Mouse (Mus musculus) thymus, postnatal 36 days (tissue): Measurements from ENCODE around the gene Pdss2.

Experiments
- DNase-seq, 2 experiments: peaks; one replicate each; pipeline ENCODE4 v3.0.0; 2022; ENCODE audit warnings: mixed read lengths in 2 of 2

Pdss2 gene

DNA sequence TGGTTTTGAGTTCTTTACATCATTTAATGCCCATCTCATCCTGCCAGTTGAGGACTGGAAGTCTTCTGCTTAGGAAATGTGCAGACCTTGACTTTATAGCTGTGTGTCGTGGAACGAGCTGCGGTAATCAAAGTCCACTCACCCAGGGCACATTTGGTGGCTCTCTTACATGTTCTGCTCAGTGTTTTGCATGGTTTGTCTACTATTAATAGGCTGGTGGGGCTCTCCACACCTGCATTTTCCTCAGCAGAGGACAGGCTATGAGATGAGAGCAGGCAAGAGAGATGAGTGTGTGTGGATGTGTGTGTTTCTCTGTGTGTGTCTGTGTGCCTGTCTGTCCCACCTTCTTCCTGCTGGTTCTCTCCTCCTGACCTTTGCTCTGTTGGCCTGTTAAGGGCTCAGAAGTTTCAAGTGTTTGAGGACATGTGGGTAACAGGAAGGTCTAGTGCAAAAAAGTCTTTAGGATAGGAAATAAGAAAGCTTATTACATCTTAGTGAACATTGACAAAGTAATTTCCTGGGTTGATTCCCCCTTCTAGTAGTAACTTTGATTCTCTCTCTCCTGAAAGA is 266.2 kb downstream of the Pdss2 start:
- DNase-seq = no peak

DNA sequence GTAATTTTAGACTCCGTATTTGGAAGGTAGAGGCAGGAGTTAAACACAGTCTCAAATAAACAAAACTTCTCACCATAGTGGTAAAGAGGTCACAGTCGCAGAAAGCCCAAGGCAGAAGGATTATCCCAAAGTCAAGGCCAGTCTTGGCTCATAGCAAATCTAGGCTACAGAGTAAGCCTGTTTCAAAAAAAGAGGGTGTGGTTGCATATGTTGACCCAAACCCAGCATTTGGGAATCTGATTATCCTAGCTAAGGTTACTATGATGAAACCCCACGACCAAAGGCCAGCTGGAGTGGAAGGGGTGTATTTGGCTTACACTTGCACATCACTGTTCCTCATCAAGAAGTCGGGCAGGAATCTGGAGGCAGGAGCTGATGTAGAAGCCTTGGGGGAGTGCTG is 267.0 kb downstream of the Pdss2 start:
- DNase-seq = no peak

DNA sequence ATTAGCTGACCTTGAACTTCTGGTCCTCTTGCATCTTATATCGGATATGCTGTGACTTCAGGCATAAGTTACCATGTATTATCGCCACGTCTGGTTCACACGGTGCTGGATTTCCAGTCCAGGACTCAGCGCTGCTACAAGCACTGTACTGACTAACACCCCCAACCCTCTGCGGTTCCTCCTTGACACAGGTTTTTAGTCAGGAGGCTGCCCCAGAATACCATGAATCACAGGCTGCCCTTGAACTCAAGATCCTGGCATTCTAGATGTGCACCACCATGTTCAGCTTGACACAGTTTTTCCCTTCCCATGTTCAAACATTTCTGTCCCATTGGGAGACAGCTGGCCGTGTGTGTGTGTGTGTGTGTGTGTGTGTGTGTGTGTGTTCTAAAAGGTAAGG is 267.9 kb downstream of the Pdss2 start:
- DNase-seq = no peak

DNA sequence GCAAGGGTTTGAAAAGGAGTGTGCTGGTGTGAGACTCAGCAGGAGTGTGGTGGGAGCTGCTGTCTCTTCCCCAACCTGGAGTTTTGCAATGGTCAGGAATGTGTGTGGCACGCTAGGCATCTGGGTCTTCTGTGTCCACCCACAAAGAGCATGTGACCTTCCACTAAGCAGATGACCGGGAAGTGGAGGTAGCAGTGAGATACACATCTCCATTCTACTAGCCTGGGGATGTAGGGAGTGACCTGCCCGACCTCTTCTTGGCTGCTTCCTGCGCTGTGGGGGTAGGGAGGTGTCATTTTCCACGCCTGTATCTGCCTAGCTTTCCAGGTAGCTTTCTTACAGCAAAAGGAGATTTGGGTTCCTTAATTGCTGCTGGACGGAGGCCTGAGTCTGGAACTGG is 268.3 kb downstream of the Pdss2 start:
- no peak for DNase-seq

DNA sequence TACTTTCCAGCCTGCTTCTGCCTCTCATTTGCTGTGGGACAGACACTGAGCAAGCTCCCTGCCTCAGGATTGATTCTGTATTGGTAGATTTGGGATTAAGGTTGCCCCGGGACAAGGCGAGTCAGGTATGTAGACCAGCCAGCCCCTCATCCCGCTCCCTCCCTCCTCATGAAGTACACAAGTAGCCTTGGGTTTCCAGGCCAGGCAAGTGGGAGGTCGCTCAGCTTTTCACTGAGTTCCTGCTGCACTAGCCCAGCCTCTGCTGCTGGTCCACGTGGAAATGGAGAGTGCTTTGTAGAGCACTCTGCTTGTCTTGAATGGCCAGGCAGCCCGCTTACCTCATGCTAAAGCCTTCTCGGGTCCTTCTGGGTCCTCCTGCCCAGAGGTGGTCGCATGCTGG is 268.7 kb downstream of the Pdss2 start:
- DNase-seq = no peak

DNA sequence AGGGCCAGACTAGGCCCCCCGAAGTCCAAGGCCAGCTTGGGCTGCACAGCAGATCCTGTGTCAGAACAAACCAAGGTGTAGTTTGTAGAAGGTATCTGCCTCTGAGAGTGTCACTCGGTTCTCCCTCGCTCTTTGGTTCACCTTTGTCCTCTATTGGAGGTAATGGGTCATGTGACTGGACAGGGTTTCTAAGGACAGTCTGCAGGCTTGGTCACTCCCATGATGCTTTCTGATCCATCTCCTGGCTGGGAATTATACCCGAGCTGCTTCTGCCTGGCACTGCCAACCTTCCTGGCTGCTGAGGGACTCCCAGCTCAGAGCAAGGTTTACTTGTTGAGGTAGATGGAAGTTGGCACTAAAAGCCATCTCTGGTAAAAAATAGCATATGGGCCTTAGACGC is 269.6 kb downstream of the Pdss2 start:
- DNase-seq = no peak

DNA sequence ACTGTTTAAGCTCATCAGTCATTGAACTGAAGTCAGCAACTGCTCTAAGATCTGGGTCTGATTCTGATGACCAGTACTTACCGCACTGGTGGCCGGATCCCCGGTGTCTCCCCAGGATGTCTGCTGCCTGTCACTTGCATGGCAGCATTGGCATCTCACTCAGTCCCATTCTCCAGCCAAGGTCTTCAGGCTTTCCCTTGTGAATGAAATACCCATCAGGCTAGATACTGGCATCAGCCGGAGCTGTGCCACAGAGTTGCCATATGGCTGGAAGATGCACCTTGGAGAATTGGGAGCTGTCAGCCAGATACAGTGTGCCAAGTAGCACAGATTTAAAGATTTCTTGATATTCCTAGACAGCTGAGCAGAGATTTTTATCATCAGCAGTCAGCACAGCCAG is 281.3 kb downstream of the Pdss2 start:
- no peak for DNase-seq

DNA sequence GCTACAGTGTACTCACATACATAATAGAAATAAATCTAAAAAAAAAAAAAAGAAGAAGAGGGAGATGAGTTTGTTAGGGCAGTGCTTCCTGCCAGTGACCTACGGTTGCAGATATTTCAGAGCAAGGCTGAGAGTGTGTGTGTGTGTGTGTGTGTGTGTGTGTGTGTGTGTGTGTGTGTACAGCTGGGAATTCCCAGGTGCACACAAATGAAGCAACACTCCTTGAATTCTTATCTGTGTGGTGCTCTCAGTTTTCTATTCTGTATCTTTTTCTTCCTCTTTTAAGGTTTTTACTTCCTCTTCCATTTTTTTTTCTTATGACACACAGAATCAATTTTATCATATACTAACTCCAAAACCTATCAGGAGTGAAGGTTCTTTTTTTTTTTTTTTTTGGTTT is 283.0 kb downstream of the Pdss2 start:
- no peak for DNase-seq

DNA sequence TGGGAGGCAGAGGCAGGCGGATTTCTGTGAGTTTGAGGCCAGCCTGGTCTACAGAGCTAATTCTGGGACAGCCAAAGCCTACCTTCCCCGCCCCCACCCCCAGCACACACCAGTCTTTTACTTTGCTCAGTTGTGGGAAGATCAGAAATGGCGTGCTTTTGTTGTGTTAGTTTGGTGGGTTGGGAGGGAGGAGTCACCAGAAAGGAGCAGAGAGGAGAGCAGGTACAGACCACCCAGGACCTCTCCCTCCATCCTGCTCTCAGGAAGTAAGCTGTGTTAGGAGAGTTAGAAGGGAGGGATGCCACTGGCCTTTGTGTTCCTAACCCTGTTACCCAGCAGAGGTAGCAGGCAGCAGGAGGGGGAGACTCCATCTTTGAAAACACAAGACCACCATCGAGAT is 285.8 kb downstream of the Pdss2 start:
- DNase-seq = no peak

DNA sequence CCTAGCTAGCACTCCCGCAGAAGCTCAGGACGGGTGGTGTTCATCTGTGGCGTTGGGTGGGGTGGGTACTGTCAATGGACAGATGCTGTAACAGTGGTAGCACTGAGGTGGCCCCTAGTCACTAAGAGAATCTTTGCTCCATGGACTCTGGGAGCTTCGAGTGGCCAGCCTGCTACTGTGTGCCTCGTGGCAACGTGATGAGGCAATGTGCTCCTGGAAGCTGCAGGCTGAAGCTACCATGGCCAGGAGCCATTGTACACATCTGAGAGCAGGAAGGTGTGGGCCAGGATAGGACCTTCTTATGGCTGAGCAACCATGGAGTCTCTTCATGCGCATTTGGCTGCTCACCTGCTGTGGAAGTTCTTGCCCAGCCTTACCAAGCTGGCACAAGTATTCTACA is 287.9 kb downstream of the Pdss2 start:
- DNase-seq = no peak

DNA sequence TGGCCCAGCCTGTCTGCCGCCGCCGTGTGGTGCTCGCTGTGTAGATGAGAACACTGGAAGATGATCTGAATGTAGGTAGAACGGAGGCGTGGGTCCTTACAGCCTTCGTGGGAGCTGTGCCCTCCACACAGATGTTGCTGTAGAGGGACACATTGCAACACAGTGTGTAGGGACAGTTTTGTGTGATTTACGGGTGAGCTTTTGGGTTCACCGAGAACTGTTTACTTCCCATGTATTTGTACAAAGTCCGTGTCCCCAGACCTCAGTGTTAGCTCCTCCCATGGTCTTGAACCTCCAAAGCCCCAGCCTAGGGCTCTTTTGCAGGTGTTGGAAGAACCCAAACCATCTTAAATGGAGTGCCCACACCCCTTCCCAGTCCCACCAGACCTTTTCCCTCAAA is 291.7 kb downstream of the Pdss2 start:
- no peak for DNase-seq
